Mouse (Mus musculus) olfactory bulb, adult 2 months (tissue): ENCODE data around the gene Mrln.

Source experiments
- CTCF ChIP-seq: fragments of 200-500 bp; IDR thresholded peaks from 2 replicates; pipeline ENCODE4 v1.5.1; 2012; ENCODE audit warnings: low read depth, mild to moderate bottlenecking, low read length, moderate library complexity; ENCODE audit not compliant: insufficient read depth
- POLR2A ChIP-seq: fragments of 200-500 bp; IDR thresholded peaks from 2 replicates; pipeline ENCODE4 v1.6.1; 2012; ENCODE audit warnings: mild to moderate bottlenecking, low read depth, low read length, moderate library complexity; ENCODE audit not compliant: insufficient read depth

GRCm38 (mm10) chr10:70263681-70264189 is 59.3 kb downstream of the Mrln start:
- TF ChIP-seq CTCF (no peak), POLR2A (no peak)
